Mouse (Mus musculus) neural tube, embryonic 11.5 days (tissue): ENCODE data around the gene Stk38. TPM values are rescaled to one million over a fixed set of nuclear protein-coding genes. Genes with fewer than 3 reads are reported as not detected.

ENCODE experiments used
- ATAC-seq: fragments of 200-750 bp; cut with Nextera tagmentation; 2 replicates; pipeline ENCODE4 v1.8.0; 2017; ENCODE audit warnings: moderate number of reproducible peaks, mild to moderate bottlenecking, moderate TSS enrichment, moderate library complexity; ENCODE audit not compliant: insufficient read depth, low FRiP score, low TSS enrichment
- DNase-seq: peaks from one replicate; pipeline ENCODE4 v3.0.0-alpha.2; 2015; ENCODE audit warnings: low spot score
- H3K27ac ChIP-seq: fragments of 300-500 bp; sonication (generic); 2 replicates; pipeline ENCODE4 v1.5.1; 2014; ENCODE audit warnings: low read depth, mild to moderate bottlenecking, low read length
- H3K27me3 ChIP-seq: fragments of 300-500 bp; sonication (generic); 2 replicates; pipeline ENCODE4 v1.6.1; 2014; ENCODE audit warnings: mild to moderate bottlenecking, low read length, mixed read lengths; ENCODE audit not compliant: control insufficient read depth, insufficient read depth
- H3K36me3 ChIP-seq: fragments of 300-500 bp; sonication (generic); 2 replicates; pipeline ENCODE4 v1.6.1; 2014; ENCODE audit warnings: mild to moderate bottlenecking, low read length, moderate library complexity, mixed read lengths; ENCODE audit not compliant: control insufficient read depth, insufficient read depth
- H3K4me1 ChIP-seq: fragments of 300-500 bp; sonication (generic); 2 replicates; pipeline ENCODE4 v1.6.1; 2014; ENCODE audit warnings: low read length, mixed read lengths; ENCODE audit not compliant: control insufficient read depth, insufficient read depth
- H3K4me2 ChIP-seq: fragments of 300-500 bp; sonication (generic); 2 replicates; pipeline ENCODE4 v1.6.1; 2014; ENCODE audit warnings: low read depth, mild to moderate bottlenecking, moderate library complexity
- H3K4me3 ChIP-seq: fragments of 300-500 bp; sonication (generic); 2 replicates; pipeline ENCODE4 v1.5.1; 2014; ENCODE audit warnings: low read depth, low read length
- H3K9ac ChIP-seq: fragments of 300-500 bp; sonication (generic); 2 replicates; pipeline ENCODE4 v1.6.1; 2014; ENCODE audit warnings: mild to moderate bottlenecking, low read length
- H3K9me3 ChIP-seq: fragments of 300-500 bp; sonication (generic); 2 replicates; pipeline ENCODE4 v1.6.1; 2016; ENCODE audit warnings: low read length; ENCODE audit not compliant: control insufficient read depth
- WGBS: fragments of 180-500 bp; shearing (Covaris S2); extraction: QIAGEN DNeasy Blood & Tissue Kit; methylation state at CpG from one replicate; pipeline ENCODE4 v1.1.7; 2014; 5-methylcytosine and 5-hydroxymethylcytosine counted together
- polyA plus RNA-seq: library from polyadenylated mRNA; unstranded; fragments of >200 nt; fragmentation: Nextera tagmentation; extraction: Ambion mirVana; gene quantifications from 2 replicates; pipeline ENCODE4 v1.2.1, GENCODE M21; 2014

Stk38 gene
- polyA plus RNA-seq, 1 experiment from 2014 or later: 141 TPM

- 95% methylated on average over 9 of the region's 9 CpGs for WGBS
- Histone ChIP-seq H3K4me1 (no peaks in the 10 kb centered on the region), H3K4me2 (no peak overlapping the region), H3K9me3 (no peaks in the 10 kb centered on the region), H3K36me3 (peaks cover 12% of the 10 kb centered on the region), H3K27ac (no peak overlapping the region), H3K4me3 (no peak overlapping the region), H3K27me3 (no peaks in the 10 kb centered on the region), H3K9ac (no peak overlapping the region)
- no peak for DNase-seq
- no peak for ATAC-seq
Measured at GRCm38 (mm10) chr17:28991286-28991685, 16.5 kb downstream of the Stk38 start.

GRCm38 (mm10) chr17:28990060-28990459 lies 17.7 kb downstream of the Stk38 start:
- no peak overlapping the region for H3K9ac ChIP-seq
- H3K27ac ChIP-seq: no peak overlapping the region
- no peaks in the 10 kb centered on the region for H3K9me3 ChIP-seq
- H3K36me3 ChIP-seq: peaks cover 12% of the 10 kb centered on the region
- no peaks in the 10 kb centered on the region for H3K27me3 ChIP-seq
- H3K4me2 ChIP-seq: no peak overlapping the region
- no peaks in the 10 kb centered on the region for H3K4me1 ChIP-seq
- DNase-seq (no peak), ATAC-seq (no peak)
- WGBS: 92% methylated on average over 4 of the region's 4 CpGs
- no peak overlapping the region for H3K4me3 ChIP-seq

DNA sequence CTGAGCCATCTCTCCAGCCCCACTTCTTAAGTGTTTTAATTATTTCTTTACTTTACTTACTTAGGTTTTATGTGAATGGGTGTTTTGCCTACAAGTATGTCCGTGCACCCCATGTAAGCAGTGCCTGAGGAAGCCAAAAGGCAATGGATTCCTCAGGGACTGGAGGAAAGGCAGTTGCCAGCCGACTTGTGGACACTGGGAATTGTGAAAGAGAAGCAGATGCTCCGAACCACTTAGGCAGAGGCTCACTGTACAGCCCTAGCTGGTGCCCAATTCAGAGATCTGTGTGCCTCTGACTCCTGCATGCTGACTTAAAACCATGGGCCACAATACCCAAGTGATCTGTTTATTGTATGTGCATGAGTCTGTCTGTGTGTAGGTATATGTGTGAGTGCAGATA lies 18.8 kb downstream of the Stk38 start:
- Histone ChIP-seq H3K9me3 (no peaks in the 10 kb centered on the region), H3K9ac (no peak overlapping the region), H3K4me2 (no peak overlapping the region), H3K4me3 (no peak overlapping the region), H3K4me1 (no peaks in the 10 kb centered on the region), H3K27ac (no peak overlapping the region), H3K36me3 (peaks cover 12% of the 10 kb centered on the region), H3K27me3 (no peaks in the 10 kb centered on the region)
- DNase-seq (no peak), ATAC-seq (no peak)
- 85% methylated on average over 3 of the region's 3 CpGs for WGBS

DNA sequence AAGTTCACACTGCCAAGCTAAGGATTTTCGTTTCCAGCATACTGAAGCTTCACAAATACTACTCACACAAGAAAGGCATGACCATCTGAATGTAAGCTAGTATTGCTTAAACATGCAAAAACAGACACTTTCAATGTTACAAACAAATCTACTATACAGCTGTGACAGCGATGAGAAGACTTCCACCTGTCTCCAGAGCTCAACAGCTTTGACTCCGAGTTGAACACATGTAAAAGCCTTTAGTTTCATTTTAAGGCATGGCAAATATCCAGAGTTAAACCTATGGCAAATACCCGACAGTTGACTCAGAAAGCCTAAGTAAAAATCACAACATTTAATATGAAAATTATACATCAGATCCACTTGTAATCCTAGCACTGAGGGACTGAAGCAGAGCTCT lies 19.5 kb downstream of the Stk38 start:
- no peak for DNase-seq
- Histone ChIP-seq H3K9me3 (no peaks in the 10 kb centered on the region), H3K36me3 (peaks cover 16% of the 10 kb centered on the region), H3K4me3 (no peak overlapping the region), H3K4me2 (no peak overlapping the region), H3K27ac (no peak overlapping the region), H3K27me3 (no peaks in the 10 kb centered on the region), H3K4me1 (no peaks in the 10 kb centered on the region), H3K9ac (no peak overlapping the region)
- WGBS: 91% methylated on average over 4 of the region's 4 CpGs
- ATAC-seq: no peak

- Histone ChIP-seq H3K4me3 (no peak overlapping the region), H3K36me3 (peaks cover 16% of the 10 kb centered on the region), H3K4me1 (no peaks in the 10 kb centered on the region), H3K9me3 (no peaks in the 10 kb centered on the region), H3K4me2 (no peak overlapping the region), H3K27me3 (no peaks in the 10 kb centered on the region), H3K9ac (no peak overlapping the region), H3K27ac (no peak overlapping the region)
- DNase-seq: peak; percentile 39
- WGBS: 82% methylated on average over 4 of the region's 4 CpGs
- ATAC-seq: no peak
Measured at GRCm38 (mm10) chr17:28987713-28988112, 20.1 kb downstream of the Stk38 start.

DNA sequence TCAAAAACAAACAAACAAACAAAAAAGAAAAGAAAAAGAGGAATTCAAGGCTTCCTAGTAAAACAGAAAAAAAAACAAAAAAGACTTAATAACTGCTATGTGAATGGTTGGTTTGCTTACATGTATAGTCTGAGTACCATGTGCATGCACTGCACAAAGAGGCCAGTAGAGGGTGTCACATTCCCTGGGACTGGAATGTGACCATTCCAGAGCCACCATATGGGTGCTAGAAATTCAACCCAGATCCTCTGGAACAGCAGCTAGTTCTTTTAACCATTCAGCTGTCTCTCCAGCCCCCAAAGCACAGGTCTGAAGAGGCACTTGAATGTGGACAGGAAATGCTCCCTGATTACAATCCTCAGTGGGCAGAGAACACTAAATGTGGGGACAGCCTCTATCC lies 21.0 kb downstream of the Stk38 start:
- no peak overlapping the region for H3K9ac ChIP-seq
- H3K27me3 ChIP-seq: no peaks in the 10 kb centered on the region
- H3K36me3 ChIP-seq: peaks cover 19% of the 10 kb centered on the region
- H3K9me3 ChIP-seq: no peaks in the 10 kb centered on the region
- ATAC-seq (no peak), DNase-seq (peak; percentile 38)
- no peak overlapping the region for H3K4me2 ChIP-seq
- H3K4me3 ChIP-seq: no peak overlapping the region
- H3K27ac ChIP-seq: no peak overlapping the region
- H3K4me1 ChIP-seq: no peaks in the 10 kb centered on the region

- Histone ChIP-seq H3K4me3 (no peak overlapping the region), H3K27me3 (no peaks in the 10 kb centered on the region), H3K4me2 (no peak overlapping the region), H3K4me1 (no peaks in the 10 kb centered on the region), H3K9me3 (no peaks in the 10 kb centered on the region), H3K36me3 (peaks cover 24% of the 10 kb centered on the region), H3K9ac (no peak overlapping the region), H3K27ac (no peak overlapping the region)
- DNase-seq (no peak), ATAC-seq (no peak)
- WGBS: 76% methylated on average over 1 of the region's 1 CpGs
Measured at GRCm38 (mm10) chr17:28984724-28985420, 22.9 kb downstream of the Stk38 start.

GRCm38 (mm10) chr17:28982591-28982990 lies 25.2 kb downstream of the Stk38 start:
- 52% methylated on average over 4 of the region's 4 CpGs for WGBS
- Histone ChIP-seq H3K4me1 (no peaks in the 10 kb centered on the region), H3K27ac (no peak overlapping the region), H3K9ac (no peak overlapping the region), H3K36me3 (peaks cover 26% of the 10 kb centered on the region), H3K4me3 (no peak overlapping the region), H3K27me3 (no peaks in the 10 kb centered on the region), H3K9me3 (no peaks in the 10 kb centered on the region), H3K4me2 (no peak overlapping the region)
- ATAC-seq (no peak), DNase-seq (no peak)

- no peaks in the 10 kb centered on the region for H3K27me3 ChIP-seq
- H3K4me3 ChIP-seq: no peak overlapping the region
- no peak overlapping the region for H3K27ac ChIP-seq
- H3K36me3 ChIP-seq: peaks cover 24% of the 10 kb centered on the region
- 80% methylated on average over 4 of the region's 4 CpGs for WGBS
- H3K4me1 ChIP-seq: no peaks in the 10 kb centered on the region
- no peak overlapping the region for H3K9ac ChIP-seq
- H3K4me2 ChIP-seq: no peak overlapping the region
- no peaks in the 10 kb centered on the region for H3K9me3 ChIP-seq
- DNase-seq (no peak), ATAC-seq (no peak)
Measured at GRCm38 (mm10) chr17:28981081-28981480, 26.7 kb downstream of the Stk38 start.
